Comparison of ENCODE assay signal across 16 mouse cellular contexts in the genomic region with DNA sequence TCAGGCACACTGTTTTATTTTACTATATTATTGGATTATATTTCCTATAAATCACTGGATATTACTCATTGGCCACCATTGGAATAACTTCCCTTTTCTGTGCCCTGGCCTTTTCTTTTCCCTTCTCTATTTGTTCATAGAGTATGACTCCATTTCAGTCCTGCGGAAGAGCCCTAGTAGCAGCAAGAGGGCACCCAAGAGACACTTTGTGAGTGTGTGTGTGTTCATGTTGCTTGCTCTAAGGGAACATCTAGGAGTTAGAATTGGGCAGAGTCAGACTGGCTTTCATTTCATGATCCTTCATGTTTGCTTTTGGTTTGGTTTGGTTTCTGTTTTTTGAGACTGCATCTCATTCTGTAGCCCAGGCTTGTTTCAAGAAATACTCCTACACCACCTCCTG.
DNase-seq lines count a peak whose midpoint lies in the region; ATAC-seq and TF ChIP-seq lines count a peak whose summit lies in the region.
"Had no signal": no experiment of that assay in that cellular context is flagged by ENCODE, and none has a peak within 500 bp of the region (broad histone marks: within the 10 kb centered on the region; RNA-seq: fewer than 3 reads in every experiment).

No protein-coding gene starts in this region.

- 91% methylated on average over 1 of the region's 1 CpGs for WGBS in forebrain, postnatal 0 days
- WGBS in forebrain, embryonic 10.5 days, result 88% methylated on average over 1 of the region's 1 CpGs
- WGBS in kidney, postnatal 0 days, result 68% methylated on average over 1 of the region's 1 CpGs
- 80% methylated on average over 1 of the region's 1 CpGs for WGBS in midbrain, postnatal 0 days
- 88% methylated on average over 1 of the region's 1 CpGs for WGBS in midbrain, embryonic 13.5 days

- no peak for DNase-seq in forebrain, postnatal 0 days
- no peak for DNase-seq in forebrain, embryonic 10.5 days (ENCODE audit: extremely low spot score, low spot score)
- peak; percentile 50 for DNase-seq in kidney, postnatal 0 days (ENCODE audit: low spot score)
- no peak for DNase-seq in kidney, postnatal 14 days
- DNase-seq in midbrain, postnatal 0 days (ENCODE audit: low spot score), result peak; percentile 21
- no peak for DNase-seq in ovary, adult 18-20 months (ENCODE audit: low spot score)
- DNase-seq: adrenal gland, postnatal 36 days; kidney, postnatal 10 days; layer of hippocampus, adult 9-11 months had no signal

- ATAC-seq in forebrain, postnatal 0 days, result no peak
- no peak for ATAC-seq in kidney, postnatal 0 days (replicated peaks; ENCODE audit: low FRiP score, low read depth)
- ATAC-seq in midbrain, postnatal 0 days (ENCODE audit: low FRiP score), result no peak
- no peak for ATAC-seq in midbrain, embryonic 13.5 days
- no peak for ATAC-seq in erythroid progenitor cell, adult 5-6 weeks (replicated peaks; ENCODE audit: low FRiP score, poor library complexity, severe bottlenecking)
- ATAC-seq: forebrain, embryonic 13.5 days; inflammation-experienced regulatory T-cells, adult 6 months; liver, embryonic 12.5 days had no signal

- H3K36me3 ChIP-seq in forebrain, postnatal 0 days (ENCODE audit: insufficient read depth), result peaks cover 27% of the 10 kb centered on the region
- peaks cover 72% of the 10 kb centered on the region for H3K36me3 ChIP-seq in forebrain, embryonic 10.5 days (replicated peaks)
- H3K36me3 ChIP-seq in kidney, postnatal 0 days (ENCODE audit: insufficient read depth, low read length), result peaks cover 7% of the 10 kb centered on the region; the same call in 1 of the 2 replicates
- peaks cover 20% of the 10 kb centered on the region for H3K36me3 ChIP-seq in midbrain, postnatal 0 days (ENCODE audit: insufficient read depth, low read length)
- peaks cover 44% of the 10 kb centered on the region for H3K36me3 ChIP-seq in midbrain, embryonic 13.5 days

- no peak overlapping the region for H3K27ac ChIP-seq in forebrain, postnatal 0 days (ENCODE audit: low read depth, low read length)
- no peak overlapping the region for H3K27ac ChIP-seq in forebrain, embryonic 10.5 days
- no peak overlapping the region for H3K27ac ChIP-seq in kidney, postnatal 0 days
- no peak overlapping the region for H3K27ac ChIP-seq in midbrain, postnatal 0 days (ENCODE audit: low read depth, low read length)
- H3K27ac ChIP-seq in midbrain, embryonic 13.5 days, result no peak overlapping the region
- H3K27ac ChIP-seq: embryonic facial prominence, embryonic 13.5 days; forebrain, embryonic 13.5 days; liver, embryonic 12.5 days; midbrain, embryonic 12.5 days had no signal

- H3K9ac ChIP-seq in forebrain, postnatal 0 days, result no peak overlapping the region
- H3K9ac ChIP-seq in kidney, postnatal 0 days (ENCODE audit: low read depth, low read length), result no peak overlapping the region
- no peak overlapping the region for H3K9ac ChIP-seq in midbrain, postnatal 0 days (replicated peaks; ENCODE audit: low read length, poor library complexity, severe bottlenecking)
- no peak overlapping the region for H3K9ac ChIP-seq in midbrain, embryonic 13.5 days (replicated peaks)
- H3K9ac ChIP-seq: embryonic facial prominence, embryonic 13.5 days; forebrain, embryonic 13.5 days; liver, embryonic 12.5 days; midbrain, embryonic 12.5 days had no signal

- no peaks in the 10 kb centered on the region for H3K4me1 ChIP-seq in forebrain, postnatal 0 days (ENCODE audit: insufficient read depth)
- no peaks in the 10 kb centered on the region for H3K4me1 ChIP-seq in forebrain, embryonic 10.5 days
- 0 out of 2 replicates have a peak, but pooled peaks cover 6% of the 10 kb centered on the region for H3K4me1 ChIP-seq in kidney, postnatal 0 days (replicated peaks; ENCODE audit: insufficient read depth, low read length)
- H3K4me1 ChIP-seq in midbrain, postnatal 0 days (ENCODE audit: insufficient read depth, low read length), result no peaks in the 10 kb centered on the region
- no peaks in the 10 kb centered on the region for H3K4me1 ChIP-seq in midbrain, embryonic 13.5 days (replicated peaks)
- H3K4me1 ChIP-seq: forebrain, embryonic 13.5 days; midbrain, embryonic 12.5 days had no signal

- no peak overlapping the region for H3K4me2 ChIP-seq in forebrain, postnatal 0 days (ENCODE audit: low read depth)
- H3K4me2 ChIP-seq in kidney, postnatal 0 days (ENCODE audit: low read length), result no peak overlapping the region
- no peak overlapping the region for H3K4me2 ChIP-seq in midbrain, postnatal 0 days (ENCODE audit: low read depth, low read length, poor library complexity, severe bottlenecking)
- H3K4me2 ChIP-seq in midbrain, embryonic 13.5 days (replicated peaks), result no peak overlapping the region
- H3K4me2 ChIP-seq: embryonic facial prominence, embryonic 13.5 days; forebrain, embryonic 13.5 days; liver, embryonic 12.5 days; midbrain, embryonic 12.5 days had no signal

- peak; percentile 42 for TF ChIP-seq CTCF in forebrain, postnatal 0 days (IDR thresholded peaks at IDR 0.05; ENCODE audit: low read depth)
- TF ChIP-seq CTCF in kidney, postnatal 0 days (IDR thresholded peaks at IDR 0.05; ENCODE audit: low read depth), result peak; percentile 56
- peak; percentile 47 for TF ChIP-seq CTCF in midbrain, postnatal 0 days (IDR thresholded peaks at IDR 0.05)

- no peak overlapping the region for H3K4me3 ChIP-seq in forebrain, postnatal 0 days (ENCODE audit: low read depth, low read length)
- no peak overlapping the region for H3K4me3 ChIP-seq in forebrain, embryonic 10.5 days
- no peak overlapping the region for H3K4me3 ChIP-seq in kidney, postnatal 0 days (replicated peaks; ENCODE audit: low read depth, low read length)
- no peak overlapping the region for H3K4me3 ChIP-seq in midbrain, postnatal 0 days (ENCODE audit: low read depth, low read length)
- no peak overlapping the region for H3K4me3 ChIP-seq in midbrain, embryonic 13.5 days (replicated peaks)
- H3K4me3 ChIP-seq: embryonic facial prominence, embryonic 13.5 days; forebrain, embryonic 13.5 days; liver, embryonic 12.5 days; midbrain, embryonic 12.5 days had no signal

- H3K9me3 ChIP-seq in forebrain, postnatal 0 days (ENCODE audit: low read length), result no peaks in the 10 kb centered on the region
- H3K9me3 ChIP-seq in forebrain, embryonic 10.5 days, result no peaks in the 10 kb centered on the region
- H3K9me3 ChIP-seq in kidney, postnatal 0 days (replicated peaks; ENCODE audit: low read length), result no peaks in the 10 kb centered on the region
- H3K9me3 ChIP-seq in midbrain, postnatal 0 days (ENCODE audit: low read length), result no peaks in the 10 kb centered on the region
- no peaks in the 10 kb centered on the region for H3K9me3 ChIP-seq in midbrain, embryonic 13.5 days
- H3K9me3 ChIP-seq: embryonic facial prominence, embryonic 13.5 days; forebrain, embryonic 13.5 days; liver, embryonic 12.5 days; midbrain, embryonic 12.5 days had no signal

- H3K27me3 ChIP-seq in forebrain, postnatal 0 days (ENCODE audit: insufficient read depth, low read length), result no peaks in the 10 kb centered on the region
- no peaks in the 10 kb centered on the region for H3K27me3 ChIP-seq in forebrain, embryonic 10.5 days (ENCODE audit: poor library complexity, severe bottlenecking)
- H3K27me3 ChIP-seq in kidney, postnatal 0 days (ENCODE audit: insufficient read depth, low read length), result no peaks in the 10 kb centered on the region
- H3K27me3 ChIP-seq in midbrain, postnatal 0 days (ENCODE audit: insufficient read depth, low read length), result no peaks in the 10 kb centered on the region
- H3K27me3 ChIP-seq in midbrain, embryonic 13.5 days, result no peaks in the 10 kb centered on the region
- H3K27me3 ChIP-seq: embryonic facial prominence, embryonic 13.5 days; forebrain, embryonic 13.5 days; liver, embryonic 12.5 days; midbrain, embryonic 12.5 days had no signal

Comparison
In these comparisons a context has a peak if more than half of its experiments do, and no peak if none do; other contexts are left out.
1. DNase-seq: peak in kidney, postnatal 0 days (single experiment) and midbrain, postnatal 0 days (single experiment); none in forebrain, postnatal 0 days (single experiment), forebrain, embryonic 10.5 days (single experiment), kidney, postnatal 14 days (single experiment) and ovary, adult 18-20 months (single experiment).
2. Peak in every context shown above with its lines, with median percentiles within 50 percentile points of each other: CTCF ChIP-seq.